Mouse (Mus musculus) liver, postnatal 0 days (tissue): ENCODE measurements around the gene Togaram2. TPM values are rescaled to one million over a fixed set of nuclear protein-coding genes. Genes with fewer than 3 reads are reported as not detected.
"Not testable (repeated sequence)": the region's sequence is repeated elsewhere in the genome, so short reads cannot be mapped to it uniquely, and the experiment has no call there.

Experiments
- ATAC-seq: fragments of 200-750 bp; cut with Nextera tagmentation; 2 replicates; pipeline ENCODE4 v1.8.0; 2017; ENCODE audit warnings: mild to moderate bottlenecking, moderate library complexity
- DNase-seq: peaks from one replicate; pipeline ENCODE4 v3.0.0-alpha.2; 2016
- H3K27ac ChIP-seq: fragments of 300-500 bp; sonication (generic); 2 replicates; pipeline ENCODE4 v1.5.1; 2014; ENCODE audit warnings: antibody characterized with exemption, moderate library complexity, mild to moderate bottlenecking, low read depth
- H3K27me3 ChIP-seq: fragments of 300-500 bp; sonication (generic); 2 replicates; pipeline ENCODE4 v1.6.1; 2014; ENCODE audit warnings: low read length, control low read depth, mixed read lengths; ENCODE audit not compliant: insufficient read depth
- H3K36me3 ChIP-seq: fragments of 300-500 bp; sonication (generic); replicated peaks from 2 replicates; pipeline ENCODE4 v1.6.1; 2014; ENCODE audit warnings: mild to moderate bottlenecking, control low read depth, low read length, moderate library complexity, mixed read lengths; ENCODE audit not compliant: insufficient read depth
- H3K4me1 ChIP-seq: fragments of 300-500 bp; sonication (generic); 2 replicates; pipeline ENCODE4 v1.6.1; 2014; ENCODE audit warnings: antibody characterized with exemption, mild to moderate bottlenecking, control low read depth; ENCODE audit not compliant: insufficient read depth
- H3K4me2 ChIP-seq: fragments of 300-500 bp; sonication (generic); 2 replicates; pipeline ENCODE4 v1.6.1; 2014; ENCODE audit warnings: low read depth, mild to moderate bottlenecking, low read length, moderate library complexity, mixed read lengths
- H3K4me3 ChIP-seq: fragments of 300-500 bp; sonication (generic); 2 replicates; pipeline ENCODE4 v1.5.1; 2014; ENCODE audit warnings: low read depth, low read length
- H3K9ac ChIP-seq: fragments of 300-500 bp; sonication (generic); replicated peaks from 2 replicates; pipeline ENCODE4 v1.6.1; 2014; ENCODE audit warnings: mild to moderate bottlenecking, moderate library complexity
- H3K9me3 ChIP-seq: fragments of 300-500 bp; sonication (generic); 2 replicates; pipeline ENCODE4 v1.6.1; 2016; ENCODE audit warnings: mild to moderate bottlenecking, control low read depth, low read length, mixed read lengths
- CTCF ChIP-seq: sonication (generic); IDR thresholded peaks from 2 replicates; pipeline ENCODE4 v1.5.1; 2016; ENCODE audit warnings: antibody characterized with exemption, low read depth
- EP300 ChIP-seq: IDR thresholded peaks from 2 replicates; pipeline ENCODE4 v1.6.1; 2016; ENCODE audit warnings: antibody characterized with exemption, low read depth, mild to moderate bottlenecking
- WGBS: fragments of 180-500 bp; shearing (Covaris S2); extraction: QIAGEN DNeasy Blood & Tissue Kit; methylation state at CpG from one replicate; pipeline ENCODE4 v1.1.7; 2014; ENCODE audit not compliant: insufficient replicate concordance; 5-methylcytosine and 5-hydroxymethylcytosine counted together
- polyA plus RNA-seq: library from polyadenylated mRNA; unstranded; fragments of >200 nt; fragmentation: Nextera tagmentation; extraction: Ambion mirVana; gene quantifications from 2 replicates; pipeline ENCODE4 v1.2.1, GENCODE M21; 2015

Togaram2 gene
- polyA plus RNA-seq, 1 experiment from 2014 or later: not detected

GRCm38 (mm10) chr17:71749616-71750168, 76.6 kb downstream of the Togaram2 start:
- no peak for ATAC-seq
- no peak overlapping the region for H3K4me3 ChIP-seq
- 46% methylated on average over 9 of the region's 9 CpGs for WGBS

GRCm38 (mm10) chr17:71752831-71753230, 79.8 kb downstream of the Togaram2 start, which contains the start of gene Pcare:
Pcare (minus strand) TSS chr17:71752894.
- DNase-seq: no peak
- H3K27me3 ChIP-seq: no peaks in the 10 kb centered on the region
- H3K9ac ChIP-seq: no peak within 1 kb of the TSS
- H3K4me1 ChIP-seq: no peaks in the 10 kb centered on the region
- H3K27ac ChIP-seq: no peak within 1 kb of the TSS
- no peak within 1 kb of the TSS for H3K4me3 ChIP-seq
- no peak for ATAC-seq
- no peaks in the 10 kb centered on the region for H3K36me3 ChIP-seq
- WGBS: 68% methylated on average over 10 of the region's 10 CpGs
- no peaks in the 10 kb centered on the region for H3K9me3 ChIP-seq
- H3K4me2 ChIP-seq: no peak within 1 kb of the TSS
- TF ChIP-seq CTCF (no peak), EP300 (no peak)

More at GRCm38 (mm10) chr17:71749616-71750168, 76.6 kb downstream of the Togaram2 start:
- DNase-seq: no peak
- Histone ChIP-seq H3K4me1 (no peaks in the 10 kb centered on the region), H3K9me3 (no peaks in the 10 kb centered on the region), H3K9ac (no peak overlapping the region), H3K36me3 (no peaks in the 10 kb centered on the region), H3K27ac (no peak overlapping the region), H3K27me3 (no peaks in the 10 kb centered on the region), H3K4me2 (no peak overlapping the region)
- TF ChIP-seq EP300 (no peak), CTCF (no peak)

GRCm38 (mm10) chr17:71760536-71760935, 87.5 kb downstream of the Togaram2 start:
- Histone ChIP-seq H3K4me3 (no peak overlapping the region), H3K4me1 (no peaks in the 10 kb centered on the region), H3K4me2 (no peak overlapping the region), H3K36me3 (no peaks in the 10 kb centered on the region), H3K9ac (no peak overlapping the region), H3K27ac (no peak overlapping the region), H3K9me3 (no peaks in the 10 kb centered on the region), H3K27me3 (no peaks in the 10 kb centered on the region)
- ATAC-seq: no peak
- no peak for TF ChIP-seq EP300
- TF ChIP-seq CTCF: no peak
- DNase-seq: no peak
- 75% methylated on average over 7 of the region's 7 CpGs for WGBS

GRCm38 (mm10) chr17:71768173-71768572, 95.1 kb downstream of the Togaram2 start, which contains the start of gene Clip4:
Clip4 (plus strand) TSS chr17:71768473.
- H3K36me3 ChIP-seq, H3K27me3 ChIP-seq, H3K4me2 ChIP-seq, H3K9ac ChIP-seq, H3K27ac ChIP-seq, DNase-seq, H3K4me3 ChIP-seq, ATAC-seq, H3K4me1 ChIP-seq, H3K9me3 ChIP-seq: not testable (repeated sequence)
- 58% methylated on average over 1 of the region's 1 CpGs for WGBS

GRCm38 (mm10) chr17:71769564-71769963, 96.5 kb downstream of the Togaram2 start:
- H3K9ac ChIP-seq: no peak overlapping the region
- DNase-seq (no peak), ATAC-seq (no peak)
- no peak overlapping the region for H3K4me2 ChIP-seq
- TF ChIP-seq EP300 (no peak), CTCF (no peak)
- no peaks in the 10 kb centered on the region for H3K27me3 ChIP-seq
- no peaks in the 10 kb centered on the region for H3K9me3 ChIP-seq
- H3K4me3 ChIP-seq: no peak overlapping the region
- H3K27ac ChIP-seq: no peak overlapping the region
- no peaks in the 10 kb centered on the region for H3K4me1 ChIP-seq
- WGBS: 62% methylated on average over 6 of the region's 6 CpGs
- H3K36me3 ChIP-seq: no peaks in the 10 kb centered on the region

GRCm38 (mm10) chr17:71770696-71771095, 97.6 kb downstream of the Togaram2 start:
- WGBS: 77% methylated on average over 3 of the region's 3 CpGs
- Histone ChIP-seq H3K27ac (no peak overlapping the region), H3K4me3 (no peak overlapping the region)

More at GRCm38 (mm10) chr17:71770696-71771095, 97.6 kb downstream of the Togaram2 start:
- Histone ChIP-seq H3K4me2 (no peak overlapping the region), H3K36me3 (no peaks in the 10 kb centered on the region), H3K9ac (no peak overlapping the region), H3K9me3 (no peaks in the 10 kb centered on the region), H3K27me3 (no peaks in the 10 kb centered on the region), H3K4me1 (no peaks in the 10 kb centered on the region)
- TF ChIP-seq EP300 (no peak), CTCF (no peak)
- no peak for ATAC-seq
- DNase-seq: no peak
